Mouse (Mus musculus): ENCODE data around the gene Hilpda.

DNA sequence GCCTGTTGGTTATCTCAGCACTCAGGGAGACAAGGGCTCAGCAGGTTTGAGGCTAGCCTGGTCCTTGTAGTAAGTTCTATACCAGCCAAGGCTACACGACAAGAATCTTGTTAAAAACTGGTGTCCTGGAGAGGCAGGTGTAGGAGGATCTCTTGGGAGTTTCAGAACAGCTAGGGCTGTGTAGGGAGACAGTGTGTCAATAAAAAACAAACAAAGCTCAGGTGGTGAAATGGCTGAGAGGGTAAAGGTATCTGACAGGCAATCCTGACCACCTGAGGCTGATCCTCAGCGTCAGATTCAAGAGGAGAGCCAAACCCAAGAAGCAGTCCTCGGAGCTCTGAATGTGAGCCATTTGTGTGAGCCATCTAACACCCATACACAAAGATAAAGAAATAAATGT, 26.1 kb upstream of the Hilpda start:
- TF ChIP-seq GATA1 (IDR thresholded peaks at IDR 0.05; ENCODE audit: low read length) (no peak), TAL1 (IDR thresholded peaks at IDR 0.05; ENCODE audit: low read length) (no peak)
